Mouse (Mus musculus) lung, adult 2 months (tissue): ENCODE measurements at regions not wholly inside any gene's neighbourhood (a gene's known extent, or its start where the extent isn't known, plus 50 kb on each side); places are given as distances from the start of the nearest gene placed in this dataset.

Experiments used
- CTCF ChIP-seq: fragments of 200-500 bp; IDR thresholded peaks from 2 replicates; pipeline ENCODE4 v1.5.1; 2011; ENCODE audit warnings: mild to moderate bottlenecking, low read length, control low read depth; ENCODE audit not compliant: insufficient read depth
- POLR2A ChIP-seq: fragments of 200-500 bp; IDR thresholded peaks from 2 replicates; pipeline ENCODE4 v1.6.1; 2011; ENCODE audit warnings: low read depth, mild to moderate bottlenecking, control low read depth, low read length, borderline replicate concordance; ENCODE audit errors: extremely low read depth

- TF ChIP-seq CTCF (no peak), POLR2A (no peak)
These were observed 181.3 kb downstream of the Ifng start for GRCm38 (mm10) chr10:118622131-118622530.
